Mouse (Mus musculus) lung, postnatal 0 days (tissue): ENCODE measurements around the gene Ppp6r3.
"Not testable (repeated sequence)": the region's sequence is repeated elsewhere in the genome, so short reads cannot be mapped to it uniquely, and the experiment has no call there.

Source experiments
- CTCF ChIP-seq: IDR thresholded peaks from 2 replicates; pipeline ENCODE4 v1.5.1; 2016; ENCODE audit warnings: antibody characterized with exemption, mild to moderate bottlenecking
- EP300 ChIP-seq: IDR thresholded peaks from 2 replicates; pipeline ENCODE4 v1.6.1; 2016; ENCODE audit warnings: antibody characterized with exemption, mild to moderate bottlenecking, control low read depth

- peak; percentile 71 for TF ChIP-seq CTCF
- TF ChIP-seq EP300, result not testable (repeated sequence)
Measured at GRCm38 (mm10) chr19:3587729-3588128, 12.2 kb upstream of the Ppp6r3 start.
